Mouse (Mus musculus): ENCODE results near the gene Jag2.

Gene Jag2

GRCm38 (mm10) chr12:112903941-112904340 lies 25.6 kb downstream of the Jag2 start:
- no peak for DNase-seq (ENCODE audit: low read depth, low spot score)

GRCm38 (mm10) chr12:112900641-112901040 lies 28.9 kb downstream of the Jag2 start:
- no peak for DNase-seq (ENCODE audit: low read depth, low spot score)

- DNase-seq (ENCODE audit: low read depth, low spot score): no peak
These were observed 30.6 kb downstream of the Jag2 start for GRCm38 (mm10) chr12:112898960-112899359.

GRCm38 (mm10) chr12:112898351-112898750 lies 31.2 kb downstream of the Jag2 start:
- DNase-seq (ENCODE audit: low read depth, low spot score): no peak

- DNase-seq (ENCODE audit: low read depth, low spot score): no peak
These were observed 31.9 kb downstream of the Jag2 start for GRCm38 (mm10) chr12:112897522-112898212.

GRCm38 (mm10) chr12:112894969-112895368 lies 34.6 kb downstream of the Jag2 start:
- DNase-seq (ENCODE audit: low read depth, low spot score): no peak

GRCm38 (mm10) chr12:112894303-112894884 lies 35.2 kb downstream of the Jag2 start:
- no peak for DNase-seq (ENCODE audit: low read depth, low spot score)

- DNase-seq (ENCODE audit: low read depth, low spot score): no peak
These were observed 44.1 kb downstream of the Jag2 start for GRCm38 (mm10) chr12:112885465-112885864.

- no peak for DNase-seq (ENCODE audit: low read depth, low spot score)
These were observed 48.2 kb downstream of the Jag2 start for GRCm38 (mm10) chr12:112881301-112881815.

GRCm38 (mm10) chr12:112880661-112881060 lies 48.9 kb downstream of the Jag2 start:
- DNase-seq (ENCODE audit: low read depth, low spot score): no peak

- DNase-seq (ENCODE audit: low read depth, low spot score): no peak
These were observed 49.8 kb downstream of the Jag2 start for GRCm38 (mm10) chr12:112879731-112880130.

GRCm38 (mm10) chr12:112877607-112878020 lies 52.0 kb downstream of the Jag2 start:
- no peak for DNase-seq (ENCODE audit: low read depth, low spot score)

- DNase-seq (ENCODE audit: low read depth, low spot score): no peak
These were observed 52.5 kb downstream of the Jag2 start for GRCm38 (mm10) chr12:112877073-112877576.

GRCm38 (mm10) chr12:112876332-112877072 lies 53.1 kb downstream of the Jag2 start:
- DNase-seq (ENCODE audit: low read depth, low spot score): peak; percentile 65

- no peak for DNase-seq (ENCODE audit: low read depth, low spot score)
These were observed 54.2 kb downstream of the Jag2 start for GRCm38 (mm10) chr12:112875225-112876013.

GRCm38 (mm10) chr12:112874199-112874598 lies 55.4 kb downstream of the Jag2 start:
- no peak for DNase-seq (ENCODE audit: low read depth, low spot score)

GRCm38 (mm10) chr12:112873452-112874190 lies 56.0 kb downstream of the Jag2 start:
- DNase-seq (ENCODE audit: low read depth, low spot score): no peak

GRCm38 (mm10) chr12:112872991-112873390 lies 56.6 kb downstream of the Jag2 start:
- DNase-seq (ENCODE audit: low read depth, low spot score): no peak

GRCm38 (mm10) chr12:112871272-112871671 lies 58.3 kb downstream of the Jag2 start:
- DNase-seq (ENCODE audit: low read depth, low spot score): no peak

GRCm38 (mm10) chr12:112870775-112871174 lies 58.8 kb downstream of the Jag2 start:
- no peak for DNase-seq (ENCODE audit: low read depth, low spot score)

- DNase-seq (ENCODE audit: low read depth, low spot score): no peak
These were observed 59.8 kb downstream of the Jag2 start for GRCm38 (mm10) chr12:112869783-112870204.
